Mouse (Mus musculus): Measurements from ENCODE around the gene Uncx.

Uncx gene

GRCm38 (mm10) chr5:139543214-139543613 is at the start of gene Uncx:
TSS of gene Uncx (plus strand) at chr5:139543494.
- DNase-seq, result peak; percentile 65

DNA sequence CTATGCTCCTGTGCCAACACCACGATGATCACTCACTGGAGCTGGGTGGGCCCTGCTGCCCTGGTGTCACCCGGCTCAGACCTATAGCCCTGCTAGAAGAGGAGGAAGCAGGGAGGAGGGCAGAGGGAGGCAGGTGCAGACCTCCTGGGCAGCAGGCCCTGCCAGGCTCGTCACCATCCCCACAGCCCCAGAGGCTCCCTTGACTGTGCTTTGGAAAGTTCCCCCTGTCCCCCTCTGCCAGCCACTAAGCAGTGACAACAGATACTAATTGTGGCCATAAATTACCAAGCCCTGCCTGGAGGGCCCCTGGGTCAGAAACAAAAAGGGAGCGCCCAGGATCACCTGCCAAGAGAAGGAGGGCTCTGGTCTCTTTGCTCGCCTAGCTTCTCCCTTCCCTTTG is 49.6 kb upstream of the Uncx start:
- DNase-seq, result no peak

GRCm38 (mm10) chr5:139495019-139495669 is 48.1 kb upstream of the Uncx start:
- DNase-seq, result no peak

DNA sequence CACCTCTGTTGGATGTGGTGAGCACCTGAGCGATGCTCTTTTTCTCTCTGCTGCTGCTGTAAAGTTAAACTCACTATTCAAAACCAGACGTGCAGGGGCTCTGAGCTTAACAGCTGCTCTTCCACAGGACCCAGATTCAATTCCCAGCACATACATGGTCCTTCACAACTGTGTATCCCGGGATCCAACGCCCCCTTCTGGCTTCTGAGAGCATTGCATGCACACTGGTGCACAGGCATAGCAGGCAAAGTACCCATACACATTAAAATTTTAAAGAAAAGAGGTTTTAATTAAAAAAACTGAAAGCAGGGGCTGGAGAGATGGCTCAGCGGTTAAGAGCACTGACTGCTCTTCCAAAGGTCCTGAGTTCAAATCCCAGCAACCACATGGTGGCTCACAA is 46.4 kb upstream of the Uncx start:
- no peak for DNase-seq

DNA sequence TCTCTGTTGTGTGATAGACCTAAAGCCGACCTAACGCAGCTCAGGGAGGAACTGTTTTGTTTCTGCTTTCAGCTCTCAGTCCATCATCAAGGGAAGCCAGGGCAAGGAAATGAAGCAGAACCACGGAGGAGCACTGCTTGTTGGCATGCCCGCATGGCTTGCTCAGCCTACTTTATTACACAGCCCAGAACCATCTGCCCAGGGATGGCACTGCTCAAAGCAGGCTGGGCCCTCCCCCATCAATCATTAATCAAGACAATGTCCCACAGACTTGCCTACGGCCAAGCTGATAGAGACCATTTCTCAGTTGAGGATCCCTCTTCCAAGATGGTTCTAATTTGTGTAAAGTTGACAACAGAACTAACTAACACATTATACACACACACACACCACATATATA is 44.5 kb upstream of the Uncx start:
- DNase-seq, result no peak

DNA sequence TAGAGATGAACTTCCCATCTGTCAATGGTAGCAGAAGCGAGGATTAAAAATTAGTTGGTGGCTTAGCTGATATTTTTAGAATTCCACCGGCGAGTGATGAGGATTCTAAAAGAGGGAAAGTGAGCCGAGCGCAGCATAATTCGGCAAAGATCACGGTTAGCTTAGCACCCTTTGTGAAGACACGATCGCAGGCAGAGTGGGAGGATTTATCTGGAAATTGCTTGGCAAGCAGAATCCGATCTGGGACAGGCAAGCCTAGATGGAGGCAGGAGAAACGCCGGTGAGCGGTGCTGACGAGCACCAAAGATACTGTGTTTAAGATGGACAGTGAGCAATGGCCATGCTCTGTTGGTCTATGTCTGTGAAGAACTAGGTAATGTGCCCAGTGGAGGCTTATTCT is 41.0 kb upstream of the Uncx start:
- peak; percentile 65 for DNase-seq

DNA sequence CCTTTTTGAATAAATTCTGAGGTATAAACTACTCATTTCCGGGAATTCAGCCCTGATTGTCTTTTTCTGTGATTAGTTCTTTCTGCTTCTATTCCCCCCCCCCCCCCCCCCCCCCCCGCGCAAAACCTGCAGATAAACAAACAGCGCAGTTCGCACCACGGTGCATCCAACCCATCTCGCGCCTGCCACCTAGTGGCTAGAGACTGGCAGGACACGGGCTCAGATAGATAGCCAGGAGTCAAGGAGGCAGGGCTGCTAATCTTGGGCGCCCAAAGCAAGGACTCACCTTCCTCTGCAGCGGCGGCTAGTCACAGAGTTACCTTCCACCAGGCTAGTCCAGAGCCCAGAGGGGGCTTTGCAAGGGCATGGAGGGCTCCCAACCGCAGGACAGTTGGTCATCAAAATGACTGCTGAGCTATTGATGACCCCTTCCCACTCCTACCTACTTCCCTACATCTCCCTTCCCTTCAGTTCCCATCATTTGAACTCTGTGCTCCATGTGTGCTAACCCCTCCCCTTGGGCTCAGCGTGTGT is 38.2 kb upstream of the Uncx start:
- DNase-seq, result peak; percentile 83

DNA sequence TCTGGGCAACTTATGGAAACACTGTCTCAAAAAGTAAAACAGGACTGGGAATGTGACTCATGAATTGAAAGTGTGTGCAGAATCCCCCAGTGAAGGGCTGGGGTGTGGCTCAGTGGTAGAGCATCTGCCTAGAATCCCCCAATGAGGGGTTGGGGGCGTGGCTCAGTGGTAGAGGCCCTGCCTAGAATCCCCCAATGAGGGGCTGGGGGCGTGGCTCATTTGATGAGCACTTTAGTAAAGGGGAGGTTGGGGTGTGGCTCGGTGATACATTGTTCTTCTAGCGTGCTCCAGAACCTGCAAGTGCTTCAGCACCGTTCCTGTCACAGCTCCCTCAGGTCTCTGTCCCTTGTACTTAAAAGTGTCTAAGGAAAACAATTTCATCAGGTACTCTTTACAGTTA is 37.1 kb upstream of the Uncx start:
- peak; percentile 29 for DNase-seq

DNA sequence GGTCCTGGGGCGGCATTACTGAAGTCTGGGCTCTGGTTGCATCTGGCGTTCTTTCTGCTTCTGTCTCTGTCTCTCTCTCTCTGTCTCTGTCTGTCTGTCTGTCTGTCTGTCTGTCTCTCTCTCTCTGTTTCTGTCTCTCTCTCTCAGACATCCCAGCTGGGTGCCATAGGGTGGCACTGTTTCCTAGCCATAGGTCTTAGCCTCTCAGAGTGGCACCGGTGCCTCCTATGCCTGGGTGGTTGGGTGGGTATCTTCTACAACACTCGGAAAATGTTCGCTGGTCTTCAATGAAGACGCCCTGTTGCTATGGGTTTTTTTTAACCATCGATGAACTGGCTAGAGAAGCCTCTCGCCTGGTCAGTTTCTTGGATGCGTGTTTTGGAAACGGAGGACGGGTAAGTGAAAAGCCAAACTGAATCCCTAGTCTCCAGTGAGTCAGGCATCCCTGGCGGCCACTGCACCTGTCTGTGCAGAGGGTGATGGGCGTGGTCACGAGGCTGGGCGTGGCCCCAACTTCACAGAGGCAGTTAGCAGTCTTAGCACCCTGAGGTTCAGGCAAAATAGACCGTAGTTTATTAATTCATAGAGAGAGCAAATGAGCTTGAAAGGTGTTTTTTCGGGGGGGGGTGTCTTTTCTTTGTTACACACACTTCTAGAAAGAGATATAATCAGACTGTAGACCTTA is 32.5 kb upstream of the Uncx start:
- peak; percentile 55 for DNase-seq

- DNase-seq, result no peak
These were observed 31.1 kb upstream of the Uncx start for GRCm38 (mm10) chr5:139512201-139512600.

DNA sequence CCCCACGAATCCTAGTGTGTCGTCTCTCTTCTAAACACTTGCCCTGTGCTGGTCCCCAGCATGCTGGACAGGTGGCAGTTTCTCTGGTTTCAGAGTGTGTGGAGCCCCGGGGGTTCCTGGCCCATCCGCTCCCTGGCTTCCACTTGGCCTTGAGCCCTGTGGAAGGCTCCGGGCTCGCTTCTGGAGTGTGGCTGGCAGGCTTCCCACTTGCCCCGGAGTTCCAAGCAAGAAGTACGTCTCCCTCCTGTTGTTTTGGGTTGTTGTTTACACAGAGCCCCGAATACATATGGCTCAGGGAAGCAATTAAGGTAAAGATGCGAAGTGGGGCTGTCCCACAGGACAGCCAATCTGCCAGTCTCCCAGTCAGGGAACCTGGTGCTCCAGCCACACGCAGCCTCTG is 27.0 kb upstream of the Uncx start:
- DNase-seq, result no peak

DNA sequence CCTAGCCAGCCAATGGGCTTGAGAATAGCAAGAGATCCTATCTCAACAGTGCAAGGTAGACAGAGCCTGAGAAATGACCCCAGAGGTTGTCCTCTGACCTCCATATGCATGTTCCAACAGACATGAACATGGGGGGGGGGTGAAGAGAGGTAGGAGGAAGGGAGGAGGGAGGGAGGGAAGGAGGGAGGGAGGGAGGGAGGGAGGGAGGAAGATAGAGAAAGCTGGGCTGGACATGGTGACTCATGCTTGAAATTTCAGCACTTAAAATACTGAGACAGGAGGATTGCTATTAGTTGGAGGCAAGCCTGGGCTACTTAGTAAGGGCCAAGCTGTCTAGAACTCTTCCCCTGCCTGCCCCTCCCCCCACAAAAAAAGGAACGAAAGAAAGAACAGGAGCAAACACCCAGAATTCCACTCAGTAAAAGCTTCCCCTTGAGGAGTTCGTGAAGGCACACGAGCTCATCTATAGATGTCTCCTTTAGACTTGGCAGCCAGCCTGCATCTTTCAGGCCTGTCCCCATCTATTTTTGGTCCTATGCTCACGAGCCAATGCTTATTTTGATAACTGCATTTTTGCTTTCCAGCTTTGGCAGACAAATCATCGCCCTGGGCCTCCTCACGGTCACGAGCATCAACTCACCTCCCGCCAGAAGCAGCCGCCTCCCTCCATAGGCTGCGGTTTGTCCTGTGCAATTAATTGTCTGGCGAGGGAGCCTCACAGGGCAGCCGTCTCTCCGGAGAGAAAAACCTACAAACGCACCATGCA is 23.0 kb upstream of the Uncx start:
- no peak for DNase-seq

- no peak for DNase-seq
These were observed 21.3 kb upstream of the Uncx start for GRCm38 (mm10) chr5:139521987-139522386.

DNA sequence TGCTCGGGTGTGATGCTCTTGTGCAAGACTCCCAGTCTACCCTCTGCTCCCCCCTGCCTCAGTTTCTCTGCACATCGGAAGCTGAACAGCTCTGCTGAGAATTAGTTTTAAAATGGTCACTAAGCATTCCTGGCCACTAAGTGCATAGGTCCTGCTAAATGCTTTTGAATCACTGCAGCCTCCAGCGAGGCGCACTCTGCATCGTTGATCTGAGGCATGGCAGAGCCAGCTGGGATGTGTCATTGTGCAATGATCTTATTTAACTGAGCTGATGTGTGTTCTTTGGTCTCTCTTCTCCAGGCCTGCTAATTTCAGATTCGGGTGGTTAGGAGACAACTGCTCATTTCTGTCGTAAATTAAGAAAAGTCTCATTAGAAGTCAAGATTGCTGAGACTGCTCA is 14.4 kb upstream of the Uncx start:
- DNase-seq, result no peak

DNA sequence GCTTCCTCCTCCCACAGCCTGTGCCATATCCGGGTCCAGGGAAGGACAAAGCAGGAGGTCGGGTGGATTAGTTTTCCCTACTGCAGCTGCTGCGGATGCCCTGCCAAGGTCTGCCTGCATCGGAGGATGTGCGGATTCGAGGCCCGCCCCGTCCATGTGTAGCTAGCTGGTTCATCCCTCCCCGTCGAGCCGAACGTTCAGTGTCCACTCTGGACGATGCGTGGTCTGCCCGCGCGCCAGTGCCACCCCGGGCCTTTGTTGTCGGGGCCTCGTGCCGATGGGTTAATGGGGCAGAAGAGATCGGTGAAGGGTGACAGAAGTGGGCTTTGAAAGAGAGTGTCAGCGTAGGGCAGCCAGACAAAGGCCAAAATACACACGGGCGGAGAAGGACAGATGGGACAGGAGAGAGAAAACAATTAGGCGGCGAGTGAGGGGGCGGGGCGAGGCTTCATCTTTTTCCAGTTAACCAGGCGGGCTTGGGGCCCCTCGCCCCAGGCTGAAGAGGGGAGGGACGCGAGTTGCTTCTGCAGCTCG is 7.8 kb upstream of the Uncx start:
- DNase-seq, result peak; percentile 96

GRCm38 (mm10) chr5:139536211-139536910 is 6.9 kb upstream of the Uncx start:
- DNase-seq, result peak; percentile 90

DNA sequence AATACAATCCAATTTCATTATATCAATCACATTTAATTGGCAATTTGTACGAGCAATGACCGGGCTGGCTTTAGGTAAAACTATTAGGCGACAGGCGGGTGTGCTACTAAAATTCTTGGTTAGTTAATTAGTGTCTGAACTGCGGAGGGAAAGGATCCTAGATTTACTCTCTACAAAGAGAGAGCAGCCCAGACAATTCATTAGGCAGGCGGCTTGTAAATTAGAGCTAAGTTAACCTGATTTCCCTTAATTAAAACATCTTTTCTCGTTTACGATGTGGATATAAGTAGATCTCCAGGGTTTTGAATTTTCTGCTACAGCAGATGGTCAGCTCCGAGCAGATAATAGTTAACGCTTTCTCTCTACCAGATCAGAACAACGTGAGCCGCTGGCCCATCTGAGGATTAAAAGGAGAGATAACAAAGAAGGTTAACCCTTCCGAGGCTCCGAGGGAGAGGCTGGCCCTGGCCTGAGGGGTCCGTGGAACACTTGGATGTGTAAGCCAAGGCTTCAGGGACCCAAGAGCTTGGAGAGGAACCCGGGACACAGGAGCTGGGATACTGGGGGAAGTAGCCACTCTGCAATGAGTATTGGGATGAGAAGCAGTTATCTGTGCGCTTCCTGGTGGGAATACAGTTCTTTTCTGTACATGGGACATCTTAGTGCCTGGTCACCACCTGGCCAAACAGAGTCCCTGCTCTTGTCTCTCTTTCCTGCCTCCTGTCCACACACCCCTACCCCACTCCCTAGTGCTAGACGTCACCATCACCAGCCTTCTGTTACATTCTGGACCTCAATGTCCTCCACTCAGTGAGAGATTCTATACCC is 6.2 kb upstream of the Uncx start:
- DNase-seq, result peak; percentile 82

- no peak for DNase-seq
These were observed 5.6 kb upstream of the Uncx start for GRCm38 (mm10) chr5:139537739-139538135.

GRCm38 (mm10) chr5:139541151-139542042 is 1.9 kb upstream of the Uncx start:
- DNase-seq, result no peak

DNA sequence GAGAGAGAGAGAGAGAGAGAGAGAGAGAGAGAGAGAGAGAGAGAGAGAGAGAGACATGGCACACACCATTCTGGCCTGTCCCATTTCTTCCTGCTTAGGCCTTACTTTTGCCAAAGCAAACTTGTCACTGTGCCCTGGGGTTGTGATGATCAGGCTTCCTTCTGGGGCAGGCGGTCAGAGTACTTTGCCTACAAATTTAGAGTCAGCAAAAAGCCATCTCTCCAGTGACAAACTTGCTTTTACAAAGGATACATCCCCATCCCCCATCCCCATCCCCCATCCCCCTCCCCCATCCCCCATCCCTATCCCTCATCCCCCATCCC is 1.3 kb upstream of the Uncx start:
- no peak for DNase-seq

DNA sequence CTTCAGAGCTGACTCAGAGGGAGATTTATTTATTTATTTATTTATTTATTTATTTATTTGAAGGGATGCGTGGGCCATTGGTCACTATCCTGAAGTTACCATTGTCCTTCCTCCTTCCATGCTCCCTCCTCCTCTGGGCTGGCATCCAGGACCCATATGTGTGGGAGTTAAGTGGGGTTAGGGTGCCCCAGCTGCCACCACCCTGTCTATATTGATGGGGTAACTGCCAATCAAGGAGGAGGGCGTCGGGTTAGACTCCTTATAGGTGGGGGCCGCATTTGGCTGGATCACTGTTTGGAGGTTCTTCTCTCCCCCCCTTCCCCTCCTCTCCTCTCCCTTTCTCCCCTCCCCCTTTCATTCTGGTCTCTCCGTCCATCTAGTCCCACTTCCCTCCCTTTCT is 738 bp upstream of the Uncx start:
- DNase-seq, result no peak
